Mouse (Mus musculus) olfactory bulb, adult 2 months (tissue): ENCODE results near the gene 1700001F09Rik. TPM values are rescaled to one million over a fixed set of nuclear protein-coding genes. Genes with fewer than 3 reads are reported as not detected.
"Not testable (repeated sequence)": the region's sequence is repeated elsewhere in the genome, so short reads cannot be mapped to it uniquely, and the experiment has no call there.

Experiments
- H3K27ac ChIP-seq: fragments of 200-500 bp; 2 replicates; pipeline ENCODE4 v1.5.1; 2012; ENCODE audit warnings: low read depth, low read length; ENCODE audit not compliant: insufficient read depth
- H3K4me1 ChIP-seq: fragments of 200-500 bp; 2 replicates; pipeline ENCODE4 v1.6.1; 2012; ENCODE audit warnings: low read length; ENCODE audit not compliant: control insufficient read depth, insufficient read depth
- H3K4me3 ChIP-seq: fragments of 200-500 bp; 2 replicates; pipeline ENCODE4 v1.5.1; 2012; ENCODE audit warnings: mild to moderate bottlenecking, low read depth, low read length, moderate library complexity; ENCODE audit not compliant: insufficient read depth
- WGBS: fragments of 180-500 bp; shearing (Covaris S2); methylation state at CpG from one replicate; pipeline ENCODE4 v1.1.7; 2018; 5-methylcytosine and 5-hydroxymethylcytosine counted together
- polyA plus RNA-seq: library from polyadenylated mRNA; stranded (reverse); fragments of >200 nt; gene quantifications from 2 replicates; pipeline ENCODE4 v1.2.4, GENCODE M21; 2012; ENCODE audit warnings: low replicate concordance; ENCODE audit not compliant: missing spikeins, insufficient read depth, insufficient read length

1700001F09Rik gene
- polyA plus RNA-seq = not detected in 2 replicates

DNA sequence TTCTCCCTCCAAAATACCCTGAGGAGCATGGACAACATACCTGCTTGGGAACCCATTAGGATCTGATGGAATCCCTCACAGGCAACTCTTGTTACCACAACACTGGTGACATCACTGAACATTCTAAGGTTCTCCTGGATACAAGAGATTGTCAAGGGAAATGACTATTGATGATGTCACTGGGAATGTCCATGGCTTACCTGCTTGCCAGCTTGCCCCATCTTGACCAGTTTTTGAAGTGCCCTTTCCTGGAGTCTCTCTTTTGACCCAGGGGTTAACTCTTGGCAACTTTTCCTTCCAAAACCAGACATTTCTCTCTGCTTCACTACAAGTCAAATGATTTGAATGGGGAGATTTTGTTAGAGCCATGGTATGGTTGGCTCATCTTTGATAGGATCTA is at the start of gene 1700001F09Rik:
1700001F09Rik (minus strand) TSS at position 101 of the 400 bp plus-strand sequence.
- not testable (repeated sequence) for H3K4me1 ChIP-seq, H3K4me3 ChIP-seq, H3K27ac ChIP-seq

DNA sequence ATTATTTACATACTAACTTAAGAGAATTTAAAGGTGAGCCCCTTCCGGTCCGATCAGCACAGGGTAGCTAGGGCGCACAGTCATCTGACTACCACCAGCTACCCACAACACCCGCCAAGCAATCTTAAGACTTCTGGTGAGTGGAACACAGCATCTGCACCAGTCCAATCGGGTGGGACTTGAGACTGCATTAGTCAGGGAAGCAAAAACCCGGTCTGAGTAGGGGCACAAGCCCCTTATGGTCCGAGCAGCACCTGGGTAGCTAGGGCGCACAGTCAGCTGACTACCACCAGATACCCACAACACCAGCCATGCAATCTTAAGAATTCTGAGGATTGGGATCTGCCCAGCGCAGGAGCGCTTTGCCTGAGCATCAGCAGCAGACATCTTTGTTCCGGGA is 14.1 kb upstream of the 1700001F09Rik start:
- 86% methylated on average over 11 of the region's 11 CpGs for WGBS
- not testable (repeated sequence) for H3K4me1 ChIP-seq, H3K4me3 ChIP-seq, H3K27ac ChIP-seq

DNA sequence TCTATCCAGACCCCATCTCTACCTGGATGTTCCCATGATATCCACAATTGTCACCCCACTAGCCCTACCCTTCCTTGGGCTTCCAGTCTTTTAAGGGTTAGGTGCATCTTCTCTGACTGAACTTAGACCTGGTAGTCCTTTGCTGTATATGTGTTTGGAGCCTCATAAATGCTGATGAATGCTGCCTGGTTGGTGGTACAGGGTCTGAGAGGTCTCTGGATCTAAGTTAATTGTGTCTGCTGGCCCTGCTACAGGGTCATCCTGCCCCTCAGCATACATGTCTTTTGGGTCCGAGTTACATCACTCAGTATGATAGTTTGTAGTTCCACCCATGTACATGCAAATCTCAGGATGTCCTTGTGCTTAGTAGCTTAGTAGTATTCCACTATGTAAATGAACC is 11.6 kb upstream of the 1700001F09Rik start:
- not testable (repeated sequence) for H3K4me3 ChIP-seq, H3K4me1 ChIP-seq, H3K27ac ChIP-seq
- WGBS = 86% methylated on average over 1 of the region's 1 CpGs

DNA sequence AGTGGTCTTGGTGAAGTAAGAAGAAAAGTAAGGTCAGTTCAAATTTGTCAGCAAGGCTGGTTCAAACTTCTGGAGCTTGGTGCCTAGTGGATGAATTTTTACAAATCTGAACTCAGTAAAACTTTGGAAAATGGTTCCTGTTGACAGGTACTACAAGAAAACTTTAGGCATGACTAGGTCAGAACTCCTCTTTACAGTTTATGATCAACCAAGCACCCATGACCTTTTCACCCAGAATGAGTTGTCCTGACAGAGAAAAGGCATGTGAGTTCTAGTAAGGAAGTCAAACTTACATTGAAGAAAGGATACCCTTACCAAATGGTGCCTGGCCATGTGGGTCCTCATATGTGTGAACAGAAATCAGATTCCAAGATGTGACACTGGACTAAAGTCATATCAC is 9.9 kb upstream of the 1700001F09Rik start:
- not testable (repeated sequence) for H3K4me3 ChIP-seq, H3K27ac ChIP-seq, H3K4me1 ChIP-seq

DNA sequence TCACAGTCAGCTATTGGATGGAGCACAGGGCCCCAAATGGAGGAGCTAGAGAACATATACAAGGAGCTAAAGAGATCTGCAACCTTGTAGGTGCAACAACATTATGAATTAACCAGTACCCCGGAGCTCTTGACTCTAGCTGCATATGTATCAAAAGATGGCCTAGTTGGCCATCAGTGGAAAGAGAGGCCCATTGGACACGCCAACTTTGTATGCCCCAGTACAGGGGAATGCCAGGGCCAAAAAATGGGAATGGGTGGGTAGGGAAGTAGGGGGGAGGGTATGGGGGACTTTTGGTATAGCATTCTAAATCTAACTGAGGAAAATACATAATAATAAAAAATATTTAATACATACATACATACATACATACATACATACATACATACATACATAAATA is 5.3 kb upstream of the 1700001F09Rik start:
- not testable (repeated sequence) for H3K4me3 ChIP-seq, H3K27ac ChIP-seq, H3K4me1 ChIP-seq
- 93% methylated on average over 2 of the region's 2 CpGs for WGBS

DNA sequence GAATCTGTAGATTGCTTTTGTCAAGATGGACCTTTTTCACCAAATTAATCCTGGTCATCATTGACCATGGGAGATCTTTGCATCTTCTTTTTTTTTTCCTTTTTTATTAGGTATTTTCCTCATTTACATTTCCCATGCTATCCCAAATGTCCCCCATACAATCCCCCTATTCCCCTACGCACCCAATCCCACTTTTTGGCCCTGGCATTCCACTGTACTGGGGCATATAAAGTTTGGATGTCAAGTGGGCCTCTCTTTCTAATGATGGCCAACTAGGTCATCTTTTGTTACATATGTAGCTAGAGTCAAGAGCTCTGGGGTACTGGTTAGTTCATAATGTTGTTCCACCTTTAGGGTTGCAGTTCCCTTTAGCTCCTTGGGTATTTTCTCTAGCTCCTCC is 10.0 kb downstream of the 1700001F09Rik start:
- not testable (repeated sequence) for H3K4me3 ChIP-seq, H3K27ac ChIP-seq, H3K4me1 ChIP-seq
- WGBS = 63% methylated on average over 1 of the region's 1 CpGs

DNA sequence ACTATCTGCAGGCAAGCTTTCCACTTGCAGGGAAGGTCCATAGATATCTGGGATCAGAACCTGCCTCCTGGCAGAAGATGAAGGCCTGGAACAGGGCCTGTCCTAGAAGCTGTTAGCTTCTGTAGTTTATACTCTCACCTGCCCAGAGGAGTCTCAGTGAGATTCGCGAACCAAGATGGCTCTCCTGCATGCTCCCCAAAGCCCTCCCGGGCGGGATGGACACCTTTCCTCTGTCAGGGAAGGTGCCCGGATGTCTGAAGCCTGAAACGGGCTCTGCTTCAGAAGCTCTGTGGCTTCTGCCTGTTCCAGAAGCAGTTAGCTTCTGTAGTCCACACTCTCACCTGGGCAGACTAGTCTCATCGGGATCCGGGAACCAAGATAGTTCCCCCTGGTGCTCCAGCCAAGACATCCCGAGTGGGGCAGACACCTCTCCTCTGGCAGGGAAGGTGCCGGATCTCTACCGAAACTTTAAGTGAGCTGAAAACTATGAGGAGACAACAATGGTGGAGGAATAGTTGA is 16.2 kb downstream of the 1700001F09Rik start:
- H3K4me1 ChIP-seq, H3K27ac ChIP-seq, H3K4me3 ChIP-seq: not testable (repeated sequence)
- WGBS = 93% methylated on average over 11 of the region's 11 CpGs

DNA sequence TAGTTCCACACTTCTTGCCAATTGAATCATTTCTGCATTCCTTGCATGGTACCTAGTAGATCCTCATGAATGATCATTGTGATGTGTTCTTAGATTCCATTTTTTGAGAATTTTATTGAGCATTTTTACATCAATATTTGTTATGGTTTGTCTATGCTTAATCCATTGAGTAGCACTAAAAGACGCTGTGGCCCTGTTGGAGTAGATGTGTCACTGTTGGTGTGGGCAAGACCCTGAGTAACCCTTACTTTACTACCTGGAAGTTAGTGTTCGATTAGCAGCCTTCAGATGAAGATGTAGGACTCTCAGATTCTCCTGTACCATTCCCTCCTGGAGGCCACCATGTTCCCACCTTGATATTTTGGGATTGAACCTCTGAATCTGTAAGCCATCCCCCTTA is 19.0 kb downstream of the 1700001F09Rik start:
- not testable (repeated sequence) for H3K4me3 ChIP-seq, H3K4me1 ChIP-seq
- 60% methylated on average over 2 of the region's 2 CpGs for WGBS

DNA sequence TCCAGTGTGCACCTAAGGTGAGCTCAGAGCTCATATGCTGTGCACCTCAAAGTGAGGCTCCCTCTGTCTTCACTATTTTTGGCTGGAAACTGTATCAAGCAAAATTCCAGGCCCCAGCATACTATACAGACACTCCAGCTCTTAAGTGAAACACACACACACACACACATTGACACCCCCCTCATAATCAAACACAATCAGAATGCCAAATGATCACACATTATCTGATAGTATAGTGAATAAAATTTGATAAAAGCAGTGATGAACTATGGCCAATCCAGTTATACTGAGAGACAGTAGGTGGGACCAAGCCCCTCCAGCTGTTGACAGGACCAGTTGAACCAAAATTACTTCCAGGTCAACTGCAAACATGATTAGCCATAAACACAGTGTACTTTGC is 28.1 kb downstream of the 1700001F09Rik start:
- not testable (repeated sequence) for H3K27ac ChIP-seq, H3K4me1 ChIP-seq, H3K4me3 ChIP-seq

More for the DNA sequence above, 19.0 kb downstream of the 1700001F09Rik start:
- H3K27ac ChIP-seq = not testable (repeated sequence)

DNA sequence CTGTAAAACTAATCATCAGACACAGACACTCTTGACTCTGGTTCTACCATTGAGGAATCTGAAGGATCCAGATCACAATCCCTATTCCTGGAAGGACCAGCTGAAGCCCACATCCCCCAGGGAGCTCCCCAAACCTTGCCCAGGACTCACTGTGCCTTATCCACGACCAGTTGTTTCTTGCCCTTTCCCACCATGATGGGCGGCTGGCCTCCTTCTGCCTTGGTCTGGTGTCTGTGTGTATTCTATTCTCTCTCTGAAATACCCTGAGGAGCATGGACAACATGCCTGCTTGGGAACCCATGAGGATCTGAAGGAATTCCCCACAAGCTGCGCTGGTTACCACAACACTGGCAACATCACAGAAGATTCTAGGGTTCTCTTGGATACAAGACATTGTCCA is 54.1 kb downstream of the 1700001F09Rik start, which contains the start of gene Gm8127:
Gm8127 (minus strand) TSS at position 330 of the 400 bp plus-strand sequence.
- 82% methylated on average over 3 of the region's 3 CpGs for WGBS
- H3K4me3 ChIP-seq, H3K4me1 ChIP-seq, H3K27ac ChIP-seq: not testable (repeated sequence)

Other genes starting within 250 kb of the 1700001F09Rik start
- gene Gm8104, start 247.2 kb downstream of the 1700001F09Rik start, polyA plus RNA-seq = not detected in 2 replicates
- not detected in 2 replicates for gene Gm7233, start 167.9 kb downstream of the 1700001F09Rik start, polyA plus RNA-seq
- gene Gm8122, start 112.5 kb downstream of the 1700001F09Rik start, polyA plus RNA-seq = not detected in 2 replicates
- not detected in 2 replicates for gene Gm8126, start 89.2 kb downstream of the 1700001F09Rik start, polyA plus RNA-seq
- gene Gm9732, start 72.8 kb downstream of the 1700001F09Rik start, polyA plus RNA-seq = not detected in 2 replicates
- not detected in 2 replicates for gene Gm8127, start 54.0 kb downstream of the 1700001F09Rik start, polyA plus RNA-seq
- not detected in 2 replicates for gene Gm8138, start 68.5 kb upstream of the 1700001F09Rik start, polyA plus RNA-seq
- not detected in 2 replicates for gene Gm5799, start 195.8 kb upstream of the 1700001F09Rik start, polyA plus RNA-seq
- gene Gm17654, start 231.3 kb upstream of the 1700001F09Rik start, polyA plus RNA-seq = not detected in 2 replicates